Mouse (Mus musculus) lung, embryonic 16.5 days (tissue): ENCODE results near the gene Wrnip1. TPM values are rescaled to one million over a fixed set of nuclear protein-coding genes. Genes with fewer than 3 reads are reported as not detected.

Experiments used
- ATAC-seq: fragments of 200-750 bp; cut with Nextera tagmentation; 2 replicates; pipeline ENCODE4 v1.8.0; 2017; ENCODE audit warnings: low read depth, mild to moderate bottlenecking, moderate library complexity
- H3K27ac ChIP-seq: fragments of 300-500 bp; sonication (generic); 2 replicates; pipeline ENCODE4 v1.5.1; 2014; ENCODE audit warnings: mild to moderate bottlenecking, control low read depth, low read length
- H3K27me3 ChIP-seq: fragments of 300-500 bp; sonication (generic); 2 replicates; pipeline ENCODE4 v1.6.1; 2014; ENCODE audit warnings: low read depth, low read length, mixed read lengths; ENCODE audit not compliant: control insufficient read depth, insufficient read depth
- H3K36me3 ChIP-seq: fragments of 300-500 bp; sonication (generic); 2 replicates; pipeline ENCODE4 v1.6.1; 2014; ENCODE audit warnings: low read length; ENCODE audit not compliant: control insufficient read depth, insufficient read depth
- H3K4me1 ChIP-seq: fragments of 300-500 bp; sonication (generic); replicated peaks from 2 replicates; pipeline ENCODE4 v1.6.1; 2014; ENCODE audit warnings: low read length, mixed read lengths; ENCODE audit not compliant: control insufficient read depth, insufficient read depth
- H3K4me2 ChIP-seq: fragments of 300-500 bp; sonication (generic); 2 replicates; pipeline ENCODE4 v1.6.1; 2014; ENCODE audit warnings: low read depth, low read length, control low read depth
- H3K4me3 ChIP-seq: fragments of 300-500 bp; sonication (generic); 2 replicates; pipeline ENCODE4 v1.5.1; 2014; ENCODE audit warnings: mild to moderate bottlenecking, low read length, control low read depth
- H3K9ac ChIP-seq: fragments of 300-500 bp; sonication (generic); 2 replicates; pipeline ENCODE4 v1.6.1; 2014; ENCODE audit warnings: low read length, control low read depth
- H3K9me3 ChIP-seq: fragments of 300-500 bp; sonication (generic); 2 replicates; pipeline ENCODE4 v1.6.1; 2016; ENCODE audit warnings: low read length; ENCODE audit not compliant: control insufficient read depth
- WGBS: fragments of 180-500 bp; shearing (Covaris S2); extraction: QIAGEN DNeasy Blood & Tissue Kit; methylation state at CpG from one replicate; pipeline ENCODE4 v1.1.7; 2014; 5-methylcytosine and 5-hydroxymethylcytosine counted together
- polyA plus RNA-seq: library from polyadenylated mRNA; unstranded; fragments of >200 nt; fragmentation: Nextera tagmentation; extraction: Ambion mirVana; gene quantifications from 2 replicates; pipeline ENCODE4 v1.2.1, GENCODE M21; 2015

Wrnip1 gene
- polyA plus RNA-seq, 1 experiment from 2014 or later: 17.0 TPM

DNA sequence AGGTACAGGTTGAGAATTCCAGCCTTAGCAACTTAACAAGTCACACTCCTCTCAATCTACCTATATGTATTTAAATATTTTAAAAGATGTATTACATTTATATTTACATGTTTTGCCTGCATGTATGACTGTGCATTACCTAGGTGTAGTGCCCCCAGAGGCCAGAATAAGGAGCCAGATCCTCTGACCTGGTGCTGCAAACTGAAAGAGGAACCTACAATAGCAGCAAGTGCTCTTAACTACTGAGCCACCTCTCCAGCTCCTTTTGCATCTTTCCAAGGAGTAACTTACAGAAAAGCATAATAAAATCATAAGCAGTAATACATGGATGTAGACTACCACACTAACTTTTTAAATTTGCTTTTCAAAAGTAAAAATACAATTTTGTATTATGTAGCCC lies 979 bp upstream of the Wrnip1 start:
- peaks cover 2% of the 10 kb centered on the region for H3K36me3 ChIP-seq
- H3K4me1 ChIP-seq: peaks cover 22% of the 10 kb centered on the region
- H3K4me2 ChIP-seq: peak overlapping the region; percentile 79
- no peaks in the 10 kb centered on the region for H3K27me3 ChIP-seq
- H3K4me3 ChIP-seq: no peak overlapping the region; the same call in 1 of the 2 replicates
- H3K9me3 ChIP-seq: no peaks in the 10 kb centered on the region
- no peak for ATAC-seq
- H3K9ac ChIP-seq: peak overlapping the region; percentile 68; the same call in 1 of the 2 replicates
- no peak overlapping the region; the same call in 1 of the 2 replicates for H3K27ac ChIP-seq

GRCm38 (mm10) chr13:32802259-32803081 lies 632 bp downstream of the Wrnip1 start, which contains the start of gene D930007J09Rik:
TSS of gene D930007J09Rik (minus strand) at chr13:32802849.
- Histone ChIP-seq H3K4me2 (peak within 1 kb of the TSS; percentile 92), H3K9ac (peak within 1 kb of the TSS; percentile 82), H3K36me3 (peaks cover 12% of the 10 kb centered on the region), H3K4me3 (peak within 1 kb of the TSS; percentile 73), H3K27me3 (no peaks in the 10 kb centered on the region), H3K4me1 (peaks cover 22% of the 10 kb centered on the region), H3K9me3 (no peaks in the 10 kb centered on the region), H3K27ac (peak within 1 kb of the TSS; percentile 65)
- under 1% methylated on average over 91 of the region's 95 CpGs for WGBS
- ATAC-seq: peak; percentile 32

DNA sequence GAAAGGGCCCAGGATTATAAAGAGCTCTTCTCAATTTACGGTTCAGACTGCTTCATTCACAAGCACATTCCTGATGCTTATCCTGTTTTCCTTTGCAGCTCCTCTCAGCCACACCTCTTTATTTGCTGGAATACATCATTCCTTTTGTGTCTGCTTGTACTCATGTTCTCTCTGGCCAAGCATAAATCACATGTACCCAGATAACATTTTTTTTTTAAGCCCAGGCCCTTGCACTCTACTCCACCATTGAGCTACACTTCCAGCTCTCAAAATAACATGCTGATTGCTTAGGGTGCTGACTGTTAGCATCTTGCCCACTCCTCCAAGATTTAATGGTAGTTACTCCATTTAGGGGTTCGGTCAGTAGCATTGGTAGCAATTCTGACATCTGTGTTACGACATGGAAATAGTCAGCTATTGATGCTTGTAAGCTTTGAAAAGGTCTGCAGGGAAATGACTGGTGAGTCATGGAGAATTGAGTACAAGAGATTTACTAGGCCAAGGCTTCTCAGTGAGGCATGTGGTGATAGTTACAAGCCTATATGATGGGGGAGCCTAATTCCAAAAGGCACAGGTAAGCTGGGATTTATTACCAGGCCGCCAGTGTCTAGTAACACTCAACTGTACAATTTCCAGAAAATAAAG lies 2.0 kb downstream of the Wrnip1 start:
- no peak overlapping the region; the same call in 1 of the 2 replicates for H3K9ac ChIP-seq
- peak overlapping the region; percentile 73 for H3K4me3 ChIP-seq
- no peaks in the 10 kb centered on the region for H3K9me3 ChIP-seq
- H3K27ac ChIP-seq: no peak overlapping the region
- no peak for ATAC-seq
- 72% methylated on average over 4 of the region's 4 CpGs for WGBS
- H3K4me2 ChIP-seq: peak overlapping the region; percentile 92
- peaks cover 22% of the 10 kb centered on the region for H3K4me1 ChIP-seq
- H3K27me3 ChIP-seq: no peaks in the 10 kb centered on the region
- H3K36me3 ChIP-seq: peaks cover 17% of the 10 kb centered on the region

DNA sequence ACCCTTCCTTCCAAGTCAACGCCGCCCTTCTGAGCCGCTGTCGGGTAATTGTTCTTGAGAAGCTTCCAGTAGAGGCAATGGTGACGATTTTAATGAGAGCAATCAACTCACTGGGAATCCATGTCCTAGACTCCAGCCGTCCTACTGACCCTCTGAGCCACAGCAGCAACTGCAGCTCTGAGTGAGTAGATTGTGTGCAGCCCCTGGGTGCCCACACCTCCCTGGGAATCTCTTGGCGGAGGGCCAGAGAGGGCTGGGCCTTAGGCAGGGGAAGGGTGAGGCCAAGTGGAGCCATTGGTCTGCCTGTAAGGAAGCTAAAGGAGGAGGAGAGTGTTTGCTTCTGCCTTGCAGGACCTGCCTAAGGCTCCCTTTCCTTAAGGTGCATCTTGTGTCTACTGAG lies 5.0 kb downstream of the Wrnip1 start:
- H3K4me3 ChIP-seq: no peak overlapping the region
- peaks cover 17% of the 10 kb centered on the region for H3K36me3 ChIP-seq
- WGBS: 86% methylated on average over 7 of the region's 7 CpGs

GRCm38 (mm10) chr13:32807624-32808023 lies 5.8 kb downstream of the Wrnip1 start:
- Histone ChIP-seq H3K9me3 (no peaks in the 10 kb centered on the region), H3K27ac (no peak overlapping the region), H3K4me1 (peaks cover 14% of the 10 kb centered on the region), H3K27me3 (no peaks in the 10 kb centered on the region), H3K9ac (no peak overlapping the region), H3K36me3 (peaks cover 18% of the 10 kb centered on the region), H3K4me2 (no peak overlapping the region), H3K4me3 (no peak overlapping the region)
- 83% methylated on average over 3 of the region's 3 CpGs for WGBS
- no peak for ATAC-seq

More for the DNA sequence above, 5.0 kb downstream of the Wrnip1 start:
- Histone ChIP-seq H3K27me3 (no peaks in the 10 kb centered on the region), H3K9me3 (no peaks in the 10 kb centered on the region), H3K9ac (no peak overlapping the region), H3K4me2 (no peak overlapping the region), H3K27ac (no peak overlapping the region), H3K4me1 (peaks cover 14% of the 10 kb centered on the region)
- ATAC-seq: no peak

- no peak overlapping the region for H3K27ac ChIP-seq
- no peak overlapping the region for H3K4me2 ChIP-seq
- H3K9me3 ChIP-seq: no peaks in the 10 kb centered on the region
- WGBS: 91% methylated on average over 3 of the region's 3 CpGs
- peaks cover 25% of the 10 kb centered on the region for H3K36me3 ChIP-seq
- no peaks in the 10 kb centered on the region for H3K27me3 ChIP-seq
- H3K4me1 ChIP-seq: no peaks in the 10 kb centered on the region
- H3K9ac ChIP-seq: no peak overlapping the region
- H3K4me3 ChIP-seq: no peak overlapping the region
- no peak for ATAC-seq
Measured at GRCm38 (mm10) chr13:32819241-32819640, 17.4 kb downstream of the Wrnip1 start.

DNA sequence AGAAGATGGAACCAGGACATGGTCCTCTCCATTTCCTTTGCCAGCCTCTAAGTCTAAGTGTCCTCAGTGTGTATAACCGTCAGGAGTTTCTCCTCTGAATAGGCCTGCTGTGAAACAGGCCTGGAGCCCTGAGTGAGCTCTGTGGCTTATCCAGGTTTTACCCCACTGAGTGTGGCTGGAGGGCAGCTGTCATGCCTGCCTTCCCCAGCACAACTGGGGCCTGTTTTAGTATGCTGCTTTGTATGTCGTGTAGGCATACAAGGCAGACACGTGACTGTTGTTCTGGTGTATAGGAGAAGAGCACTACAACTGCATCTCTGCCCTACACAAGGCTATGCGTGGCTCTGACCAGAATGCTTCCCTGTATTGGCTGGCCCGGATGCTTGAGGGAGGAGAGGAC lies 18.1 kb downstream of the Wrnip1 start:
- Histone ChIP-seq H3K9me3 (no peaks in the 10 kb centered on the region), H3K4me1 (no peaks in the 10 kb centered on the region), H3K9ac (no peak overlapping the region), H3K4me3 (no peak overlapping the region), H3K27me3 (no peaks in the 10 kb centered on the region), H3K4me2 (no peak overlapping the region), H3K36me3 (peaks cover 23% of the 10 kb centered on the region), H3K27ac (no peak overlapping the region)
- no peak for ATAC-seq
- 86% methylated on average over 5 of the region's 5 CpGs for WGBS

DNA sequence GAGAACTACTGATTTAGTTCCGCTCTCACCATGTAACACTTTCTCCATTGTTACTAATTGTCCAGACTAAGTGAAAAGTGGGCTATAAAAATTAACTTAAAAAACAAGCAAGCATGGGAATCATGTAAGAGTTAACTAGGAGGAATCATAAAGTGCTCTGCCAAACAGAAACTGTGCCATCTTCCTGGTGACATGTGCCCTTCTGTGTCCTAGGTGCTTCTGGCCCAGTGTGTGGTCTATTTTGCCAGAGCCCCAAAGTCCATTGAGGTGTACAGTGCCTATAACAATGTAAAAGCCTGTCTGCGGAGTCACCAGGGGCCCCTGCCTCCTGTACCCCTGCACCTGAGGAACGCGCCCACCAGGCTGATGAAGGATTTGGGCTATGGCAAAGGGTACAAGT lies 19.8 kb downstream of the Wrnip1 start:
- no peak overlapping the region for H3K4me3 ChIP-seq
- no peaks in the 10 kb centered on the region for H3K9me3 ChIP-seq
- H3K27ac ChIP-seq: no peak overlapping the region
- no peak for ATAC-seq
- H3K4me2 ChIP-seq: no peak overlapping the region
- 97% methylated on average over 4 of the region's 4 CpGs for WGBS
- no peaks in the 10 kb centered on the region for H3K4me1 ChIP-seq
- peaks cover 17% of the 10 kb centered on the region for H3K36me3 ChIP-seq
- no peak overlapping the region for H3K9ac ChIP-seq
- H3K27me3 ChIP-seq: no peaks in the 10 kb centered on the region

GRCm38 (mm10) chr13:32823126-32823525 lies 21.3 kb downstream of the Wrnip1 start:
- Histone ChIP-seq H3K4me2 (no peak overlapping the region), H3K27me3 (no peaks in the 10 kb centered on the region), H3K4me3 (no peak overlapping the region), H3K4me1 (no peaks in the 10 kb centered on the region), H3K9me3 (no peaks in the 10 kb centered on the region), H3K36me3 (peaks cover 7% of the 10 kb centered on the region; the same call in 1 of the 2 replicates), H3K9ac (no peak overlapping the region), H3K27ac (no peak overlapping the region)
- WGBS: 74% methylated on average over 6 of the region's 6 CpGs
- ATAC-seq: no peak
